Mouse (Mus musculus): Measurements from ENCODE around the gene Slc39a11. TPM values are rescaled to one million over a fixed set of nuclear protein-coding genes. Genes with fewer than 3 reads are reported as not detected.

Gene Slc39a11
- total RNA-seq, 2 experiments from 2014 or later, result 3.6 TPM

- intact Hi-C loops (cut with DNase I; ENCODE audit: low total_unique reads), result loop anchor here (5.0 kb wide), 1 partner anchor 163 kb away; no protein-coding TSS in a partner anchor
- no peak for DNase-seq
Observed at GRCm38 (mm10) chr11:113648690-113649352, 1.1 kb downstream of the Slc39a11 start, which contains the start of gene Cog1. TSS of gene Cog1 (plus strand) at chr11:113649169.

GRCm38 (mm10) chr11:113648152-113648551, 1.7 kb downstream of the Slc39a11 start:
- peak; percentile 82 for DNase-seq
- intact Hi-C loops (cut with DNase I; ENCODE audit: low total_unique reads), result loop anchor here (5.0 kb wide), 1 partner anchor 164 kb away; no protein-coding TSS in a partner anchor

- DNase-seq, result no peak
- intact Hi-C loops (cut with DNase I; ENCODE audit: low total_unique reads), result loop anchor here (5.0 kb wide), 1 partner anchor 167 kb away; no protein-coding TSS in a partner anchor
Observed at GRCm38 (mm10) chr11:113645181-113645580, 4.7 kb downstream of the Slc39a11 start.

DNA sequence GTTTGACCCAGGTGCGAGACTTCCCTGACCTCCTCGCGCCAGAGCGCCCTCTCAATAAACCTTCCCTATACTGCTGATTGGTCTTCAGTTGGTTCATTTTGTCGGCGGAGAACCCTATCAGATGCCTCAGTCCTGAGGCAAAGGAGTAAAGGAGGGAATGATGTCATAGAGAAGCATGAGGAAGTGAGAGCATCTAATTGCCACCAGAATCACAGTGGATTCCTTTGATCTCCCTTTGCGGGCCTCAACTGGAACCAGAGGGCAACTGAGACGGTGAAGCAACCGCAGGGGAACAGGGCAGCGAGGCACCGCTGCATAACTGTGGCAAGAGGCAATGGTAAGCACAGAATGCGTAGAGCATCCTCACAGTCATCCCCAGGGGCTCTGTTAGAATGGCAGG, 11.2 kb downstream of the Slc39a11 start:
- intact Hi-C loops (cut with DNase I; ENCODE audit: low total_unique reads), result no loop called here

DNA sequence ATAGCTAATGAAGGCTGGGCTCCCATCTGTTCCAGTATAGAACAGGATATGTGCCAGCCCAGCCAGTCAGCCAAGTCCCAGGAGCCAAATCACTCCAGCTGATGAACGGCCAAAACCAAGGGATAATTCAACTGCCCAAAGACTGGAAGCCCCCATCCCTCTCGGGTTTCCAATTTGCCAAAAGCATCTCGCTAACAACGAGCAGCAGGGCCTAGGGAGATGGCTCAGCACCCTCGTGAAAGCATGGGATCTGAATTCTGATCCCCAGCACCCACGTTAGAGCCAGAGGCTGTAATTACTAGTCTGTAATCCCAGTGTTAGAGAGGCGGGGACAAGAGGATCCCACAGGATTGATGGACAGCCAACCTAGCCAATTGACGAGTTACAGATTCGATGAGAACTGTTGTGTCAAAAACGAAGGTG, 15.2 kb downstream of the Slc39a11 start:
- intact Hi-C loops (cut with DNase I; ENCODE audit: low total_unique reads), result no loop called here
- DNase-seq, result no peak

More for the DNA sequence above, 11.2 kb downstream of the Slc39a11 start:
- no peak for DNase-seq

DNA sequence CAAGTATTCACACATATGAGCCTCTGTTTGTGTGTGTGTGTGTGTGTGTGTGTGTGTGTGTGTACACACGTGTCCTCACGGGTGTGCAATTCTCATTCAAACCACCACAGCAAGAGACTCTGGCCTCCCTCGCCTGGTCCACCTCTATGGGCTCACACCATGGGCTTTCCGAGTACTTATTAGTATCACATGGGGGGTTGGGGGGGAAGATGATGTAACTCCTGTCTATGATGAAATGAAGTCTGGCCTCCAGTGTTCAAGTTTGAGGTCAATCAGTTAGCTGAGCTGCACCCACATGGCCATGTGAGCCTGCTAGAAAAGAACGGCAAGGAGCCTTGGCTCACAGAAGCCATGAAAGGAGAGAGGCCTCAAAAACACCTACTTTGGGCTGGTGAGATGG, 16.5 kb downstream of the Slc39a11 start:
- DNase-seq, result no peak
- intact Hi-C loops (cut with DNase I; ENCODE audit: low total_unique reads), result no loop called here

GRCm38 (mm10) chr11:113632303-113632702, 17.6 kb downstream of the Slc39a11 start:
- no peak for DNase-seq
- intact Hi-C loops (cut with DNase I; ENCODE audit: low total_unique reads), result no loop called here

DNA sequence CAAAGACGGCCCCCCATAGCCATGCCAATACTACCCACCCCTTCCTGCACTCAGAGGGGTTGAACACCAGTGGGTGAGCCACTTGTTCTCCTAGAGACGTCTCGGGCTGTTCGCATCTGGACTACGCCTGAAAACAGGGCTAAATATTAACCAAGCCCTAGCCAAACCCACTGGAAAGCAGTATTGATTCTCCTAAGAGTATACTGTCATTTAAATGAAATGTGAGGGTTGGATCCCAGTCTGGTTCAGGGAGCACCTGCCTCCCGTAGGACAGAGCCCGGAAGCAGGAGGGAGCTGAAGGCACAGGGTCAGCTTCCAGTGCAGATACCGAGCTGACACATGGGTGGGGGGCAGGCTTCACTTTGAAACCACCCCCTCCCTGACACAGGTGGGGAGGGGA, 18.0 kb downstream of the Slc39a11 start:
- DNase-seq, result no peak
- intact Hi-C loops (cut with DNase I; ENCODE audit: low total_unique reads), result no loop called here

GRCm38 (mm10) chr11:113631302-113631701, 18.6 kb downstream of the Slc39a11 start:
- DNase-seq, result no peak
- intact Hi-C loops (cut with DNase I; ENCODE audit: low total_unique reads), result no loop called here

DNA sequence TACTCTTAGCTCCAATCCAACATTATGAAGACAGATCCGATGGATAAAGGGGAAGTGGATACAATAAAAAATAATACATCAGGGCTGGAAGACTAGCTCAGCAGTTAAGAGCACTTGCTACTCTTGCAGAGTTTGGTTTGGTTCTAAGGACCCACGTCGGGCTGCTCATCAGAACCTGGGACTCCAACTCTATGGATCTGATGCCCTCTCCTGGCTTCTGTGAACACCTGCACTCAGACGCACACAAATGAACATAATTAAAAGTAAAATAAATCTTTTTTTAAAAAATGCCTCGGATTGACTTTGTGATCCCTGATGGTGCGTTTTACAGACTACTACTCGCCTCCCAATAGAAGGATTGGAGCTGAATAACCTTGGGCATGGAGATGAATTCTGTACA, 19.2 kb downstream of the Slc39a11 start:
- intact Hi-C loops (cut with DNase I; ENCODE audit: low total_unique reads), result no loop called here

GRCm38 (mm10) chr11:113627785-113628184, 22.1 kb downstream of the Slc39a11 start:
- intact Hi-C loops (cut with DNase I; ENCODE audit: low total_unique reads), result no loop called here
- no peak for DNase-seq

More for the DNA sequence above, 19.2 kb downstream of the Slc39a11 start:
- no peak for DNase-seq

DNA sequence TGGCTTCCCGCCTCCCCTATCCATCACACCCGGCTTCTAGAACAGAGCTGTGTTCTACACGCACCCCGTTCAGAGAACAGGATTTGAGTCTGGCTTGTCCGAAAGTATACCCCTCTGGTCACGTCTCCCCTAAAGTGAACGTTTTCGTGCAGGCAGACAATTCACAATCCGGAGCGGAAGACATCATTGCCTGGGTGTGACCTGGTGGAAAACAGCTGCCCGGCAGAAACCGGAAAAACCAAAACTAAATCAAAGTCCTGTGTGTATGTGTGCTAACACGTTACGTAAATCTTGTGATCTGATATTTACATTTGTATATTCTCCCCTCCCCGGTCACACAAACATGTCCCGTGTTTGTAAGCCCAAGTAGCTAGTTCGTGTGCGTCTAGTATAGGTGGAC, 24.4 kb downstream of the Slc39a11 start:
- no peak for DNase-seq
- intact Hi-C loops (cut with DNase I; ENCODE audit: low total_unique reads), result no loop called here

GRCm38 (mm10) chr11:113622028-113622427, 27.9 kb downstream of the Slc39a11 start:
- intact Hi-C loops (cut with DNase I; ENCODE audit: low total_unique reads), result no loop called here
- DNase-seq, result no peak

GRCm38 (mm10) chr11:113621001-113621400, 28.9 kb downstream of the Slc39a11 start:
- intact Hi-C loops (cut with DNase I; ENCODE audit: low total_unique reads), result no loop called here
- no peak for DNase-seq

DNA sequence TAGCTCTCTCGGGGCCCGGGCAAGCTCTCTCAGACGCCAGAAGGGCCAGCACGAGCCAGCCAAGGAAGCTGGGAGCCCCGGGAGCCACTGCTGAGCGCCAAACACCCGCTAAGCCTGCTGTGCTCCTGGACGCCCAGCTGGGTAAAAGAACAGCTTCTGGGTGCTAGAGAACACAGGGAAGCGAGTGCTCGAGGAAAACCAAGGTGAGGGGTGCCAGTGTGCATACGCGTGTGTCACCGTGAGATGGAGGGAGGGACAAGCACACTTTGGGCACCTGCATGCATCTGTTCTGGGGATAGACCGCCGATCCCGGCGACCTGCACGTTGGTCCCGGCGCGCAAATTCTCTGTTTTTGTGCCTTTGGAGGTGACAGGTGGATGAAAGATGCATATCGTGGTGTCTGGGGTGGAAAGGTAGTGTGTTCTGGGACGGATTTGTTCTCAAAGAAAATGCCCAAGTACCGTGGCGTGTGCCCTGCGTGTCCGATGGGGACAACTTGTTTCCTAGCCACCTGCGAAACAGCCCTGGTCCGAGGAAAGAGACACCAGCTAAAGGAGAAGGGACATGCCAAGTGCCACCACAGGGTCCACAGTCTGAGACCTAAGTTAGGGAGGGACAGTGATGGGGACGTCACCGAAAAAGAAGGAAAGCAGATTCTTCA, 30.3 kb downstream of the Slc39a11 start:
- intact Hi-C loops (cut with DNase I; ENCODE audit: low total_unique reads), result loop anchor here (5.0 to 10.0 kb wide), 3 partner anchors 115 to 442 kb away; no protein-coding TSS in a partner anchor
- DNase-seq, result no peak

DNA sequence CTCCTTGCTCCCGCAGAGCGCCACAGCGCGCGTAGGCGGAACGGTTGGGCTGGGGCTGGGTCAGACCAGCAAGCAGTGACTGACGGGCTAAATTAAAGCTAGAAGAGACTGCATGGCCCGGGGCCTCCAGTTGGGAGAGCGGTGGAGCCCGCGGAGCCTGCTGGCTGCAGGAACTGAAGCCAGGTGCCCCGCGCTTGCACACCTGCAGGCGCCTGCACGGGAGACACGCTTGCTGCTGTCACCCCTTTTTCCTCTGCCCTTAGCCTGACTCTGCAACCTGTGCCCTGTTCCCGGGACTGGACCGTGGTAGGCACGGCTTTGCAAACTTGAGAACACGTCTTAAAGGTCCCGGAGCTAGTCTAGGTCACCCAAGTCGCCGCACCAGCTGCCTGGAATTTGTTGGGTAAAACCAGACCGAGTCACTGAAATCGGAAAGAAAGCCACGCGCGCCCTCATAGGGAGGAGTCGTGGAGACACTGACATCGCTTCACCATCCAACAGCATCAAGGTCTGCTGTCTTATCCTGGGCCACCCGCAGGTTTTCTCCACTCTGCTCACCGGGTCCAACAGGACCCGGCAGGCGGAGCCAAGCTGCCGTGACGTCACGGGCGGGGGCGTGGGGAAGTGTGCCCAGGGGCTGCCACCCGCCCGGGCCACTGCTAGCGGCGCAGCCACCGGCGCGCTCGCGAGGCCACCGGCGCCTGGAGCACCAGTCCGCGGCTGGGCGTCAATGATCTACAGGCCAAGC, 31.0 kb downstream of the Slc39a11 start, which contains the start of gene Sstr2:
Gene Sstr2 (plus strand): TSS at position 671 of the 748 bp plus-strand sequence.
- DNase-seq, result peak; percentile 51
- intact Hi-C loops (cut with DNase I; ENCODE audit: low total_unique reads), result loop anchor here (5.0 to 10.0 kb wide), 3 partner anchors 114 to 442 kb away; no protein-coding TSS in a partner anchor

GRCm38 (mm10) chr11:113618303-113618671, 31.6 kb downstream of the Slc39a11 start:
- intact Hi-C loops (cut with DNase I; ENCODE audit: low total_unique reads), result loop anchor here (5.0 to 10.0 kb wide), 3 partner anchors 113 to 441 kb away; no protein-coding TSS in a partner anchor
- no peak for DNase-seq

GRCm38 (mm10) chr11:113617132-113617911, 32.6 kb downstream of the Slc39a11 start:
- DNase-seq, result peak; percentile 59
- intact Hi-C loops (cut with DNase I; ENCODE audit: low total_unique reads), result loop anchor here (5.0 to 10.0 kb wide), 3 partner anchors 113 to 440 kb away; no protein-coding TSS in a partner anchor

- DNase-seq, result no peak
- intact Hi-C loops (cut with DNase I; ENCODE audit: low total_unique reads), result loop anchor here (10.0 kb wide), 1 partner anchor 110 kb away; no protein-coding TSS in a partner anchor
Observed at GRCm38 (mm10) chr11:113614476-113614875, 35.4 kb downstream of the Slc39a11 start.
